ENCODE assay signal across 18 mouse cellular contexts in the genomic region with DNA sequence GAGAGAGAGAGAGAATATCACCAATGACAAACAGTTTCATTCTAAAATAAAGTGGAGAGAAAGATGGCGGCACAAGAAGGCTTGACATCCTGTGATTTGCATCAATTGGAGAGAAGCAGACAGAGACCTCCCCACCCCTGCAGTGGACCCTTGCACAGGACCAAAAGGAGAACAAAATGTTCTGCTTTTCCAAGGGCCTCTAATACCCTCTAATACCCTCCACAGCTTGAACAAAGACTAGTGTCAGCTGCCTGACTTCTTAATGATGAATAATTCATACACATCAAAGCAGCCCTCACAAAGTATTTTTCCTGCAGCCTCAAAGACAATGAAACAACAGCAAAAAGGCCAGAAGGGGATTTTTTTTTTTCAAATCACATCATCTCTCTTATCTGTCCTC.
A peak's percentile ranks its signal among the peaks of the same experiment; 100 is the strongest.
DNase-seq lines count a peak whose midpoint lies in the region; ATAC-seq lines count a peak whose summit lies in the region.
"Had no signal": no experiment of that assay in that cellular context is flagged by ENCODE, and none has a peak within 500 bp of the region (broad histone marks: within the 10 kb centered on the region; RNA-seq: fewer than 3 reads in every experiment).

No protein-coding gene starts in this region.

- ATAC-seq in neural tube, embryonic 12.5 days (ENCODE audit: low FRiP score, low read depth) = peak; percentile 70; the same call in 1 of the 2 replicates
- no peak for ATAC-seq in neural tube, embryonic 15.5 days (ENCODE audit: low FRiP score)
- peak; percentile 88 for ATAC-seq in forebrain, embryonic 14.5 days
- peak; percentile 97 for ATAC-seq in midbrain, embryonic 11.5 days (ENCODE audit: low FRiP score)
- ATAC-seq: inflammation-experienced regulatory T-cells, adult 6 months had no signal

- no peaks in the 10 kb centered on the region for H3K27me3 ChIP-seq in neural tube, embryonic 12.5 days (replicated peaks)
- H3K27me3 ChIP-seq in neural tube, embryonic 15.5 days (replicated peaks) = no peaks in the 10 kb centered on the region
- no peaks in the 10 kb centered on the region for H3K27me3 ChIP-seq in forebrain, embryonic 14.5 days (replicated peaks; ENCODE audit: control insufficient read depth, insufficient read depth, low read length)
- no peaks in the 10 kb centered on the region; the same call in 1 of the 2 replicates for H3K27me3 ChIP-seq in midbrain, embryonic 11.5 days (ENCODE audit: control insufficient read depth, insufficient read depth, low read length)

- H3K36me3 ChIP-seq in neural tube, embryonic 12.5 days = no peaks in the 10 kb centered on the region
- H3K36me3 ChIP-seq in neural tube, embryonic 15.5 days = no peaks in the 10 kb centered on the region
- no peaks in the 10 kb centered on the region for H3K36me3 ChIP-seq in forebrain, embryonic 14.5 days (ENCODE audit: control insufficient read depth, insufficient read depth, low read length)
- H3K36me3 ChIP-seq in midbrain, embryonic 11.5 days (ENCODE audit: control insufficient read depth, insufficient read depth, low read length) = no peaks in the 10 kb centered on the region

- H3K4me3 ChIP-seq in neural tube, embryonic 12.5 days = no peak overlapping the region
- no peak overlapping the region for H3K4me3 ChIP-seq in neural tube, embryonic 15.5 days (replicated peaks)
- no peak overlapping the region for H3K4me3 ChIP-seq in forebrain, embryonic 14.5 days (ENCODE audit: low read depth, low read length)
- H3K4me3 ChIP-seq in midbrain, embryonic 11.5 days (ENCODE audit: low read depth, low read length) = no peak overlapping the region
- H3K4me3 ChIP-seq: heart, adult 2 months had no signal

- H3K9ac ChIP-seq in neural tube, embryonic 12.5 days = no peak overlapping the region
- no peak overlapping the region for H3K9ac ChIP-seq in neural tube, embryonic 15.5 days (replicated peaks)
- H3K9ac ChIP-seq in forebrain, embryonic 14.5 days (ENCODE audit: low read length) = no peak overlapping the region
- H3K9ac ChIP-seq in midbrain, embryonic 11.5 days (ENCODE audit: low read length) = no peak overlapping the region

- peak; percentile 68 for DNase-seq in forebrain, embryonic 14.5 days (ENCODE audit: low spot score)
- DNase-seq in midbrain, embryonic 11.5 days (ENCODE audit: low spot score, missing footprints) = peak; percentile 89
- DNase-seq in cerebellum, postnatal 25 days = no peak
- no peak for DNase-seq in left cerebral cortex, postnatal 25 days (ENCODE audit: low spot score in 2 of 2)
- DNase-seq in layer of hippocampus, postnatal 14 days (ENCODE audit: low spot score in 2 of 2) = no peak
- no peak for DNase-seq in heart, postnatal 14 days
- DNase-seq: adrenal gland, adult 8-10 months; B cell, adult 2 months; cerebellum, adult 11-12 months; gastrocnemius, postnatal 14 days; heart, adult 2 months; kidney, adult 9 months; kidney, postnatal 4 days; lung, adult 18-20 months; thymus, adult 18-20 months had no signal

- no peaks in the 10 kb centered on the region for H3K9me3 ChIP-seq in neural tube, embryonic 12.5 days
- H3K9me3 ChIP-seq in neural tube, embryonic 15.5 days (replicated peaks) = no peaks in the 10 kb centered on the region
- no peaks in the 10 kb centered on the region for H3K9me3 ChIP-seq in forebrain, embryonic 14.5 days (replicated peaks; ENCODE audit: control insufficient read depth, low read length)
- H3K9me3 ChIP-seq in midbrain, embryonic 11.5 days (ENCODE audit: control insufficient read depth, low read length) = no peaks in the 10 kb centered on the region

- H3K27ac ChIP-seq in neural tube, embryonic 12.5 days = no peak overlapping the region
- H3K27ac ChIP-seq in neural tube, embryonic 15.5 days (replicated peaks) = no peak overlapping the region
- H3K27ac ChIP-seq in forebrain, embryonic 14.5 days (ENCODE audit: low read depth, low read length) = 0 out of 2 replicates have a peak overlapping the region, but pooled peaks have one; percentile 48
- H3K27ac ChIP-seq in midbrain, embryonic 11.5 days (ENCODE audit: low read depth, low read length) = peak overlapping the region; percentile 58
- H3K27ac ChIP-seq: heart, adult 2 months had no signal

- H3K4me2 ChIP-seq in neural tube, embryonic 12.5 days (replicated peaks) = no peak overlapping the region
- H3K4me2 ChIP-seq in neural tube, embryonic 15.5 days = no peak overlapping the region
- H3K4me2 ChIP-seq in forebrain, embryonic 14.5 days (ENCODE audit: low read length) = no peak overlapping the region
- H3K4me2 ChIP-seq in midbrain, embryonic 11.5 days = no peak overlapping the region

- no peaks in the 10 kb centered on the region; the same call in 1 of the 2 replicates for H3K4me1 ChIP-seq in neural tube, embryonic 12.5 days
- H3K4me1 ChIP-seq in neural tube, embryonic 15.5 days = no peaks in the 10 kb centered on the region
- H3K4me1 ChIP-seq in forebrain, embryonic 14.5 days (ENCODE audit: control insufficient read depth, insufficient read depth, low read length) = peaks cover 5% of the 10 kb centered on the region
- H3K4me1 ChIP-seq in midbrain, embryonic 11.5 days (ENCODE audit: control insufficient read depth, insufficient read depth, low read length) = peaks cover 7% of the 10 kb centered on the region

- 41% methylated on average over 1 of the region's 1 CpGs for WGBS in neural tube, embryonic 12.5 days
- 45% methylated on average over 1 of the region's 1 CpGs for WGBS in neural tube, embryonic 15.5 days
- 20% methylated on average over 1 of the region's 1 CpGs for whole genome bisulfite sequencing in forebrain, embryonic 14.5 days
- WGBS in midbrain, embryonic 11.5 days = 6% methylated on average over 1 of the region's 1 CpGs

- intact Hi-C loops in left cerebral cortex, postnatal 25 days (cut with DNase I) = no loop called here
- intact Hi-C loops in heart, postnatal 14 days (cut with DNase I) = no loop called here

Comparison
In these comparisons a context has a peak if more than half of its experiments do, and no peak if none do; other contexts are left out.
1. H3K27ac ChIP-seq: peak in forebrain, embryonic 14.5 days (single experiment) and midbrain, embryonic 11.5 days (single experiment); none in neural tube, embryonic 12.5 days (single experiment) and neural tube, embryonic 15.5 days (single experiment).
2. DNase-seq: peak in forebrain, embryonic 14.5 days (single experiment) and midbrain, embryonic 11.5 days (single experiment); none in cerebellum, postnatal 25 days (0 of 2), left cerebral cortex, postnatal 25 days (0 of 2), layer of hippocampus, postnatal 14 days (0 of 2) and heart, postnatal 14 days (0 of 2).